Mouse (Mus musculus): Measurements from ENCODE around the gene Gsdmc3. TPM values are rescaled to one million over a fixed set of nuclear protein-coding genes. Genes with fewer than 3 reads are reported as not detected.
"Not testable (repeated sequence)": the region's sequence is repeated elsewhere in the genome, so short reads cannot be mapped to it uniquely, and the experiment has no call there.

Gsdmc3 gene
- total and polyA plus RNA-seq, 3 experiments = not detected

DNA sequence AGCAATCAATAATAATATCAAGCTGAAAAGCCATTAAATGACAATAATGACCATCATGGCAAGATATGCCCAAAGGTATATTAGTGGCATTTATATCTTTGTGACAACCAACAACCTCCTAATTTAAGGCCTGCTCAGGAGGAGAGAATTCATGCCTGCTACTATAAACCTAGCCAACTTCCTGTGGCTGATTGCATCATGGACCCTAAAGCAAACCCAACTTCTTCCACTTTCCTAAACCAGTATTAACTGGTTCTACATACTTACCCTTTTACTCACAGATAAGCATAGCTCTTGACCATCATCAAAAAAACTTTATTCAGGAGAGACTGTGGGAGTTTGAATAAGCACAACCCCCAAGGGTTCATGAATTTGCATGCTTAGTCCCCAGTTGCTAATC lies 2.2 kb downstream of the Gsdmc3 start:
- H3K9me3 ChIP-seq (replicated peaks; ENCODE audit: insufficient read depth, low read length); DNase-seq (ENCODE audit: low read depth, low spot score); H3K4me3 ChIP-seq (ENCODE audit: control insufficient read depth in 1 of 2, insufficient read depth in 1 of 2, low read depth in 2 of 2, low read length in 2 of 2); H3K9ac ChIP-seq (ENCODE audit: control insufficient read depth, low read depth, low read length, poor library complexity, severe bottlenecking); H3K27me3 ChIP-seq (ENCODE audit: control insufficient read depth in 1 of 2, insufficient read depth in 2 of 2, low read length in 2 of 2); H3K4me1 ChIP-seq (ENCODE audit: control insufficient read depth in 1 of 2, insufficient read depth in 2 of 2, low read length in 2 of 2); H3K27ac ChIP-seq (ENCODE audit: control insufficient read depth, low read depth, low read length); H3K36me3 ChIP-seq (ENCODE audit: control insufficient read depth in 1 of 2, insufficient read depth in 2 of 2, low read length in 2 of 2); H3K79me2 ChIP-seq (ENCODE audit: control insufficient read depth, insufficient read depth, low read length, poor library complexity): not testable (repeated sequence)

DNA sequence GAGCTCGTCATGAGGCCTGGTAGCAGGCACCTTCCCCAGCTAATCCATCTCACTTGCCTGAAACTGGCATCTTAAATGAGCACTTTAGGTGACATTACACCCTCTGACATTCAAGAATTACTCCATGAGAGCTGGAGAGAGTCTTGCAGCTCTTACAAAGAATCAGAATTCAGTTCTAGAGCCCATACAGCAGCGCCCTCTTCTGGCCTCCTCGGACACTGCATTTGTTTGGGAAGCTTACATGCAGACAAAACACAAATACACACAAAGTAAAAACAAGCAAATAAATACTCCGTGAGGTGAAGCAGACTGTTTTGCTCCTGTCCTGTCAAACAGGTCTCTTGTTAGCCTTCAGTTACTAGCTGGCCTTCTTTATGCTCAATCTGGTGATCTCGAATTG lies 16.4 kb downstream of the Gsdmc3 start:
- H3K36me3 ChIP-seq (ENCODE audit: control insufficient read depth in 1 of 2, insufficient read depth in 2 of 2, low read length in 2 of 2); H3K27ac ChIP-seq (ENCODE audit: control insufficient read depth, low read depth, low read length); H3K27me3 ChIP-seq (ENCODE audit: control insufficient read depth in 1 of 2, insufficient read depth in 2 of 2, low read length in 2 of 2); H3K9me3 ChIP-seq (replicated peaks; ENCODE audit: insufficient read depth, low read length); H3K9ac ChIP-seq (ENCODE audit: control insufficient read depth, low read depth, low read length, poor library complexity, severe bottlenecking); H3K79me2 ChIP-seq (ENCODE audit: control insufficient read depth, insufficient read depth, low read length, poor library complexity); H3K4me3 ChIP-seq (ENCODE audit: control insufficient read depth in 1 of 2, insufficient read depth in 1 of 2, low read depth in 2 of 2, low read length in 2 of 2); H3K4me1 ChIP-seq (ENCODE audit: control insufficient read depth in 1 of 2, insufficient read depth in 2 of 2, low read length in 2 of 2): not testable (repeated sequence)
- peak; percentile 25 for DNase-seq (ENCODE audit: low read depth, low spot score)
- peak; percentile 14 for TF ChIP-seq RAD21 (IDR thresholded peaks at IDR 0.05; ENCODE audit: low read depth, low read length)
- peak; percentile 45 to 54 (median 52) for TF ChIP-seq CTCF (IDR thresholded peaks at IDR 0.05 in 2 of 3, conservative IDR thresholded peaks at IDR 0.05 in 1 of 3; ENCODE audit: control insufficient read depth in 1 of 3, insufficient read depth in 1 of 3, low read depth in 2 of 3, low read length in 3 of 3, poor library complexity in 1 of 3, severe bottlenecking in 1 of 3)

Other genes with a start within 250 kb of the Gsdmc3 start
- not detected in 2 replicates for gene Gsdmc2, start 33.4 kb downstream of the Gsdmc3 start, total RNA-seq (2012; rRNA removed)
- gene Gsdmc2, start 33.4 kb downstream of the Gsdmc3 start, polyA plus RNA-seq (2012; ENCODE audit: insufficient read depth in 1 of 2, insufficient read length in 2 of 2, low read depth in 1 of 2, low replicate concordance in 2 of 2, missing spikeins in 1 of 2) = not detected
- gene Gsdmc4, start 33.7 kb upstream of the Gsdmc3 start, total RNA-seq (2012; rRNA removed) = not detected in 2 replicates
- gene Gsdmc4, start 33.7 kb upstream of the Gsdmc3 start, polyA plus RNA-seq (2012; ENCODE audit: insufficient read depth in 1 of 2, insufficient read length in 2 of 2, low read depth in 1 of 2, low replicate concordance in 2 of 2, missing spikeins in 1 of 2) = under 1 TPM in 1 of 2 experiments, not detected in 1; 0.15 TPM
- 94.9 and 104 TPM in 2 replicates for gene Fam49b, start 181.9 kb upstream of the Gsdmc3 start, total RNA-seq (2012; rRNA removed)
- gene Fam49b, start 181.9 kb upstream of the Gsdmc3 start, polyA plus RNA-seq (2012; ENCODE audit: insufficient read depth in 1 of 2, insufficient read length in 2 of 2, low read depth in 1 of 2, low replicate concordance in 2 of 2, missing spikeins in 1 of 2) = 100 to 1,000 TPM in 1 of 2 experiments, not detected in 1; 164 TPM